Mouse (Mus musculus) left cerebral cortex, postnatal 10 days (tissue): ENCODE data around the gene Atp8b3. TPM values are rescaled to one million over a fixed set of nuclear protein-coding genes. Genes with fewer than 3 reads are reported as not detected.

Experiments
- DNase-seq, 2 experiments: peaks; one replicate each; pipeline ENCODE4 v3.0.0; 2021 to 2022; ENCODE audit warnings: low spot score in 2 of 2, mixed read lengths in 1 of 2; ENCODE audit errors: extremely low spot score in 1 of 2
- intact Hi-C: fragments of 180-260 bp; cut with DNase I; formaldehyde crosslinking; loops from one replicate; pipeline ENCODE4 v1.15.1; 2025
- total RNA-seq, 2 experiments: library from RNA; stranded (reverse); gene quantifications; 2 replicates each; pipeline ENCODE4 v1.2.3; 2021

Gene Atp8b3
- total RNA-seq, 2 experiments from 2014 or later, result 0.14 to 0.49 TPM

DNA sequence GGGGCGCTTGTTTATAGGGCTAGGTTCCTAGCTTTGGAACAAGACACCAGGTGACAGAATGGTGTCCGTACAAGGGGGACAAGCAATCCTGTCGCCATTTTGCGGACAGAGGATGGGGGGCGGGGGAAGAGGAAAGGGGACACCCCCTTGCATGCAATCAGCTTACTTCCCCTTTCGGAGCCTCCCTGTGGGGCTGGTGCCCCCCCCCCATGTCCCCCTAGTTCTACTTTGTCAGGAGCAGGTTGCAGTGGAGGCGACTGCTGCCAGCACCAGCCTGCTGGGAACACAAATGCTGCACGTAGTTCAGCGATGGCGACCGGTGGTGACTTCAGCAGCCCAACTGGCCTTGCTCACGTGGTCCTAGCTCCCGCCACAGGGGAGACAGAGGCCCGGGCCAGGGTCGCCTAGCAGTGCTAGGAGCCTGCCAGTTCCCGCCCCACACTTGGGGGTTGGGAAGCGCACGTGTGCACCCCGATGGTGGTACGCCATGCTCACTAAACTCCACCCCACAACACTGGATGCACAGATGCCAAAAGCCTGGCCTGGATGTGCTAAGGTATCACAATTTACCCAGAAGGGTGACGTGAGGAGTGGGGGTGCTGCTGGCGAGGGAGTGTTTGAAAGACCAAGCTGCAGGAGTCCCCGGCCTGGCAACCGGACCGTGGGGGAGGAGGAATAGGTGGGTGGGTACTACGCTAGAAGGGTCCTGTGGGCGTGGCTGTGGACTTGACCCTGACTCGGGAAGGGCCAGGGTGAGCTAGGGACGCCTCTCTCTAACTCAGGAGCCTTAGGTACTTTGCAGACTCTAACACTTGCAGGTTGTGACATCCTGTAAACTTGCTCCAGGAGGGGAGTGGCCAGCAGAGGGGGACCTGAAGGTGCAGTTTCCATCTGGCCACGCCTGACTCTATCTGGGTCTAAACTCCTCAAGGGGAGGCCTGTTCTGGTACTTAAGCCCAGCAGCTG, 32.2 kb upstream of the Atp8b3 start:
- intact Hi-C loops, result no loop called here
- DNase-seq, result peak in 1 of 2 experiments; percentile 69

DNA sequence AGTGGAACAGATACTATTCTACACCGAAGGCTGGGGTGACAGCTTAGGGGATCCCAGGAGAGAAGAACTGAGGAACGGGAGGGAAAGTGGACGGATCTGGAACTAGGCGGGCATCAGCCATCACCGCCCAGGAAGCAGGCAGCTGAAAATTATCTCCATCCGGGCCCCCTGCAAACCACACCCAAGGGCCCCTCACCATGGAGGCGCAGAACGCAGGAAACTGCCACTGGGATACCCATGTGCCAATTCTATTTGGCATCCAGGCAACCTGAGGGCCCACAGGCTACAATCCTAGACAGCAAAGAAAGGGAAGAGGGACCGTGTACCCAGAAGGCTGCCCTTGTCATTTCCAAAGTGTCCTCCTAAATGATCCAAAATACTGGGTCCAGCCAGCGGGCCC, 31.5 kb upstream of the Atp8b3 start:
- no peak for DNase-seq

DNA sequence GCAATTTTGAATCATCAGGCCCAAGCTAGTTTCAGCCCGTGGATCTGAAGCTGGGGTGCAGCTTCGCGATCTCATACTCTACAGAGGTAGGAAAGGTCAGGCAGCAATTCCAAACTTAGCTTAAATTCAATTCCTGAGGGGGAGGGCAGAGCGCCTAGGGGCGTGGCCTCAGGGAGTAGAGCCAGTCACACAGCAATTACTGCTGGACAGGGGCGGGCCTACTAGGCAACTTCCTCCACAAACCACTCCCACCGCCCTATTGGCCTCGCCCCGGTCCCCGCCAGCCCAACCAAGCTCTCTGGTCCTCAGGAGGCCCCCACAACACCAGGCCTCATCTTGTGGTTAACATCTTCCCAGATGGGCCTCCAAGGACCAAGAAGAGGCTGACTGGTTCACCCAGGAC, 30.7 kb upstream of the Atp8b3 start:
- DNase-seq, result peak in 1 of 2 experiments; percentile 85
- intact Hi-C loops, result no loop called here

More for the DNA sequence above, 31.5 kb upstream of the Atp8b3 start:
- intact Hi-C loops, result no loop called here

DNA sequence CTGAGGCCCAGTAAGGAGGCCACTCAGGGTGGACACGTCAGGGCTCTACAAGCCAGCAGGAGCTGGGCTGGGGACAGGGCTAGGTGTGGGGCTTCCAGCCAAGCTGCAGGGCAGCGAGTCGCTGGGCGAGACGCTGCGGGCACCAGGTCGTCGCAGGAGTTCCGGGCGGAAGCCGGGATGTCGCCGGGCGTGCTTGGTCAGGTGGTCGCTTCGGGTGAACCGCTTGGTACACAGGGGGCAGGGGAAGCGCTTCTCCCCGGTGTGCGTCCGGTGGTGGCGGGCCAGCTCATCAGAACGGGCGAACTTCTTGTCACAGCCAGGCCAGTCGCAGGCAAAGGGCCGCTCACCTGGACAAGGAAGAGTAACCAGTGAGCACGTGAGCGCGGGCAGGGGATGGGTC, 30.0 kb upstream of the Atp8b3 start:
- no peak for DNase-seq
- intact Hi-C loops, result no loop called here

DNA sequence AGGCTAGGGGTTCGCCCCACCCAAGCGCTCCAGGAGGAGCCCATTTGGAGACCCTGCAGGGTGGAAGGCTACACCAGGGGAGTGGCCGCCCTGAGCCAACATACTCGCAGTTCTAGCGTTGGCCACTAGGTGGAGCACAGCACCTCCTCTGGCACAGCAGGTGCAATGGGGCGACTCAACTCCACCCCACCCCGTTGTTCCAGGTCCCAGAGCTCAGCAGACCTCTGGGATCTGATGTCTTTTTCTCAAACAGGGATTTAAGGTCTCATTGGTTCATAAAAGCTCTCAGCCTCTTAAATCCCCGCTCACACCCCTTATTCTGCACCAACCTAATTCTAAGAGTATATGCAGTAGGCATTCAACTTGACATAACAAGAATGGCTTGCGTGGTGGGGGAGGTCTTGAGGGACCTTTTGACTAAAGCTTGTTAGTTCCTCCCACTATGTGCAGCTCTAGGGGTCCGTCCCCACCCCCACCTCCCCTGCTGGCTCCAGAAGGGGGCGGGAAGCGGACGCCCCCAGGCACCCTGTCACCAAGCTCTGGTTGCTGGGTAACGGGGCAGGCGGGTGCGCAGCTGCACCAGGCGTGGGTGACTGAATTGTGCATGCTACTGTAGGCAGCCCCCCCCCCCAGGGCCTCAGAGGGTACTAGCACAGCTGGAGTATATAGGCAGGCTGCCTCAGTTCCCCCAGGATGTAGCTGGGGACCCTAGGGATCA, 27.6 kb upstream of the Atp8b3 start:
- intact Hi-C loops, result no loop called here
- peak; percentile 83 to 89 for DNase-seq

DNA sequence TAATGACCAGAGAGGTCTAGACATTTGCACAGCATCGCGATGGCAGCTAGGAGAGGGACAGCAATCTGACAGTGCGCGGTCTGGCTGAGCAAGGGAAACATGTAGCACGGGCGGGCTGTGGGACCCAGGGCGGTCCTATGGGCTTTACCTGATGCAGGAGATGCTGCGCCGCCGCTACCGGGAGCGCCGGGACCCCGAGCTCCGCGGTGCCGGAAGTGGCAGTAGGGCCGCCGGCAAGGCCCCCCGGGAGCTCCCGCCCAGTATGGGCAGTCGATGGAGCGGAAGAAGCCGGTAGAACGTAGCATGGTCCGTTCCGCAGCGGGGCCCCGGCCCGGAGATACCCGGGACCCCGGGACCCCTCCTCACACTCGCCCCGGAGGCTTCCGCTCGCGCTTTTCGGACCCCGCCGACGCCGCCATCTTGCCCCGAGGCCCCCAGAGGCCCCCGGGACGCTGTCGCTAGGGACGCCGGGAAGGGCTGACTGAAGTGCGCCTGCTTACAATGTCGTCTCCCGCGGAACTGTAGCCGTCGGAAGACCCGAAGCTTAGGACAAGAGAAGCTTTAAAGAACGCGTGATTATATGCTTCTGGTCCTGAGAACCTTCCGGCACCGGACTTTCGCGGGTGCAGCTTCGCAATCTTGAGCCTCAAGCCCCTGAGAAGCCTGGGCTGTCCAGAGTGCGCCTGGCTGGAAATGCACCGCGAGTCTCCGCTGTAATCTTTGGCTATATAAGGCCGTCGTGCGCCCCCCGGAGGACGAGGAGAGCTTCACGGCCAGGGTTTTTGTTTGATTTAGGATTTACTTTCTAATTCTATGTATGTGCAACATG, 22.4 kb upstream of the Atp8b3 start, which contains the start of gene Rexo1:
Gene Rexo1 (minus strand): TSS at position 445 of the 829 bp plus-strand sequence.
- intact Hi-C loops, result no loop called here
- peak; percentile 91 to 93 for DNase-seq

DNA sequence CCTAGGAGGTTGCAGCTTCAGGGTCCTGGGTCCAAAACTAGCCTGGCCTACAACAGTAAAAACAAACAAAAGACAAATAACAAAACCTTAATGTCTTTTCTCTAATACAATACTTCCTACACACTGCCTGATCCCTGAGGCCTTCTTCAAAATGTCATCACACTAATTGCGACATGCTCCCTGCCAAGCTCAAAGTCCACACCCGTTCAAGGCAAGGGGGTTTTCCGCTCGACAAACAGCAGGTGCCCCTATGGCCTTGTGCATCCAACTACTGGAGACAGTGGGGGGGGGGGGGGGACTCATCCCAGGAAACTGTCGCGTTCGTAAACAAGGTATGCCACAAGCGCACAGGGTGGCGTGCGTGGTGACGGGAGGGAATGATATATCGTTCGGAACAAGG, 21.7 kb upstream of the Atp8b3 start:
- intact Hi-C loops, result no loop called here
- DNase-seq, result no peak

DNA sequence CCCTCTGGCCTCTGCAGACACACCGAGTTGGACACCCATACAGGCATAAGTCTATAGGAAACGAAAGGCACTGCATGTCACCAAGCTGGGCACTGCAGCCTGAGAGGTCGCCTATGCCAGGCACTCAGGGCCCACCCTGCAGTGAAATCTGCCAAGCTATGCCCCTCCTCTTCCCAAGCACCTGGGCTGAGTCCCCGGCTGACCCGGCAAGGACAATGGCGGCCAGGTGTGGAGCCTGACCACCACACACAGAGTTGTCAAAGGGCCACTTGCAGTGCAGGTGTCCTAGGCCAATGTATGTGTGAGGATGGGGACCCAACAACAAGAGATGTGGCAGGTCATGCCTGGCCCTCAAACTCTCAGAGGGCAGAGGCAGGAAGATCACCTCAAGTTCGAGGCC, 20.5 kb upstream of the Atp8b3 start:
- DNase-seq, result no peak
- intact Hi-C loops, result no loop called here

DNA sequence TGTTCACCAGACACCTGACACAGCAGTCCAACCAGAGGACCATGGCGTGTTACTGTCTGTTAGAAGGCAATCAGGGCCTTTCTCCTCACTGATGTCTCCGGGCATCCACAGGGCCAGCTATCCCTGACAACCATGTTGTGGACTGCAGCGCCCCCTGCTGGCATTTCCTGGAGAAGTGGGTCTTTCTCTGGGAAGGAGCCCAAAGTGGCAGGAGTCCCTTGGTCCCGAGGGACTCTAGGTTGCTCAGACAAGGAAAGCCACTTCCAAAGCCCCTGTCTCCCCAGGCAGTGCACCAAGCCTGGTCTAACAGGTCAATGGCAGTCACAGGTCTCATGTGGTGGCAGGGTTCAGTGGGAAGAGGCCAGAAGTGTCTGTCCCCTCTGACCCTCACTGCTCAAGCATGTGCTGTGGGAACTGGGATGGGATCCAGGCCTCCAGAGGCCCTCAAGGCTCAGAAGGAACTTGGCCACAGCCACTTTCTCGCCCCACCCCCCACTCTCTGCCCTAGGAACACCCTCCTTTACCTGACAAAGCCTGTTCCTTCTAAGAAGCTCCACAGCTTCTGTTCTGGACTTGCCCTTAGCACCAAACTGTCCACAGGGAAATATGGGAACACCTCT, 18.5 kb upstream of the Atp8b3 start:
- intact Hi-C loops, result no loop called here
- DNase-seq, result peak; percentile 47 to 87

DNA sequence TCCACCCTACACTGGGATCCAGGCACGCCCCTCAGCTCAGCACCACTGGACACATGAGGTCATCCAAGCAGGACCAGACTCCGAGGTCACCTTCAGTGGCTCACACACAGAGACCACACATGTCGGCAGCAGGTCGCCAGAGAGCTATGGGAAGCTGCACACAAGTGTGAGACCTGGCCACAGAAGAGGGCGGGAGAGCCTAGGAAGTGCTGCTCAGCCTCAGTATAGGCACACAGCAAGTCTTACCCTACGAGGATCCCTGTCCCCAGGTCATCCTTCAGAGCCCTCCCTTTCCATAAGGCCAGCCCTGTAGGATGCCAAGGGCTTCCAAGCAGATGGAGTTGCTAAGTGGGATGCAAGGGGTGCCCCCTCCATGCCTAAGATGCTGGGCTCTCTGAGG, 15.1 kb upstream of the Atp8b3 start:
- intact Hi-C loops, result no loop called here
- no peak for DNase-seq

DNA sequence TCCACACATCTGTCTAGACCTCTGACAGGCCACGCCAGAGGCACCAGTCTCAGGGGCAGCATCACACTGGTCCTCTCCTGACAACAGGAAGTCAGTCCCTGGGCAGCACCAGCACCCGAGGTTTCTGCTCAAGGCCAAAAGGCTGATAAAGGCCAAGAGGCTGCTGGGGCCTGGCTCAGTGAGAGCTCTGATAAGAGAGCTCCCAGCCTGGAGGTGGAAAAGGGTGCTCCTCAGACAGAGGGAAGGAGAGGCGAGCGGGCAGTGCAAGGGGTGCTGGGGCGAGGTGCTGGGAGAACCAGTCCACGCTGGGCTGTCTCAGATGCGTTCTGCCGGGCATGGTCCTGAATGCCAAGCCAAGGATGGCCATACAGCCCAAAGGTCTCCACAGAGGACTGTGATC, 14.7 kb upstream of the Atp8b3 start:
- no peak for DNase-seq
- intact Hi-C loops, result no loop called here

DNA sequence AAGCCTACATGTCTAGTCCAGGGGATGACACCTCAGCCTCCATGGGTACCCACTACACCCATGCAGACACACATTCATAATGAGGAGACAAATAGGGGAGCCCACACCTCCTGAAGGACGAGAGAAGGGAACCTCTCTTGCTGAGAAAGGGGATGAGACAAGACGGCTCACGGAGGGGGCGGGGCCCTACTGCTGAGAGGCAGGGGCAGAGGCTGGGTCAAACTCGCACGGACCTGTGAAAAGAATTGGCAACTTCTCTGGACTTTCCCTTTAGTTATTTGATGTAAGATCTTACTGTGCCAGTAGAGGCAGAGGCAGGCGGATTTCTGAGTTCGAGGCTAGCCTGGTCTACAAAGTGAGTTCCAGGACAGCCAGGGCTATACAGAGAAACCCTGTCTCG, 13.4 kb upstream of the Atp8b3 start:
- intact Hi-C loops, result no loop called here
- no peak for DNase-seq

DNA sequence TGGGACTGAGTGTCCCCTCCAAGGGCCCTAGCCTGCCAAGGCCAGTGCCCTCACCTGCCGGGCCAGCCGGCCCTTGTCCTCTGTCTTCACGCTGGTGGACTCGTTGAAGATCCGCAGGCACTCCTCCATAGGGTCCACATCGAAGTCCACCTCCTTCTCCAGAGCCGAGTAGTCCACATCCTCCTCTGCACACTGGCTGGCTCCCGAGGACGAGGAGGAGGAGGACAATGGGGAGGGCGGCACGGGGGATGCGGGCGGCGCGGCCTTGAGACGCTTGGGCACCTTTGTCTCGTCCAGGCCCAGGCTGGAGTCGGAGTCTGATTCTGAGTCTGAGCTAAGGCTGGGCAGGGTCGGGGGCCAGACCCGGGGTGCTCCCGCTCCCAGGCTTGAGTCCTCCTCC, 10.4 kb upstream of the Atp8b3 start:
- intact Hi-C loops, result loop anchor here (5.0 kb wide), 1 partner anchor 102 kb away; no protein-coding TSS in a partner anchor
- DNase-seq, result no peak

DNA sequence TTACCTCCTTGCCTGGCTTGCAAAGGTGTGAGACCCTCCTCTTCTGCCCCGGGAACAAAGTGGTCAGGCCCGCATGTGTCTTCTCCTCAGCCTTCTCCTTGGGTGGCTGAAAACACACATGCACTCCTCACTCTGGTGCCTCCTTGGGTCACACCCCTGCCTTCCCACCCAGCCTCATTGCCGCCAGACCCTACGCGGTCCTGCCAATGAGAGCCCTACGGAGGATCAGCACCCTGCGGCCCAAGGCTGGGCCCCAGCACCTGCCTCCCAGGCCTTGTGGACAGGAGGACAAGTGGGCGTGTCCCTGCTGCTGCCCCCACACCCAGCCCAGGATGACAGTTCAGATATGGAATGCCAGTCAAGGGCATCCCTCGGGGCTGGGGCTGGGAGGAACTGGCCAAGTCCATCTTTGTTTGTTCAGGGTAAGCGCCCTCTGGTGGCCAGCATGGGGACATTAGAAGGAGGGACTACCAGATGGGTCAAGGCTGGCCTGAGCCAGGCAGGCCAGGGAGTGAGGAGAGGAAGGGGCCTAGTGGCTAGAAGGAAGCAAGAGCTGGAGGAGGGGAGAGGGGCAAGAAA, 9.6 kb upstream of the Atp8b3 start:
- intact Hi-C loops, result loop anchor here (5.0 kb wide), 1 partner anchor 101 kb away; no protein-coding TSS in a partner anchor
- DNase-seq, result peak in 1 of 2 experiments; percentile 79

DNA sequence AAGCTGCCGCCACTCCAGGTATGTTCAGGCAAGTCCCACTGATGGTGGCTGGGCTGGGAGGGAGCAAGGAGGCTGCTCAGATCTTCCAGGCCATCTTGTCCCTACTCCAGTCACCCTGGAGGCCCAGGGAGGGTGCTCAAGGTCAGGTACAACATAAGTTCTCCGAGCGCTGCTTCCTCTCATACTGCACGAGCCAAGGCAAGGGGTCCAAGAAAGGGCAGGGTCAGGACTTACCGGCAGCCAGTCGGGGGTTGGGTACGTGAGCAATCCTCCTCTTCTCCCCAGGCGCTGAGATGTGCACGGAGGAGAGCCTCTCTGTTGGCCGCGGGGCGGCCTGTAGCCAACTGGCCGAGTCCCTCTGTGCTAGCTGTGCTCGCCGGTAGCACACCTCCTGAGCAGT, 8.6 kb upstream of the Atp8b3 start:
- intact Hi-C loops, result loop anchor here (5.0 kb wide), 1 partner anchor 100 kb away; no protein-coding TSS in a partner anchor
- no peak for DNase-seq

DNA sequence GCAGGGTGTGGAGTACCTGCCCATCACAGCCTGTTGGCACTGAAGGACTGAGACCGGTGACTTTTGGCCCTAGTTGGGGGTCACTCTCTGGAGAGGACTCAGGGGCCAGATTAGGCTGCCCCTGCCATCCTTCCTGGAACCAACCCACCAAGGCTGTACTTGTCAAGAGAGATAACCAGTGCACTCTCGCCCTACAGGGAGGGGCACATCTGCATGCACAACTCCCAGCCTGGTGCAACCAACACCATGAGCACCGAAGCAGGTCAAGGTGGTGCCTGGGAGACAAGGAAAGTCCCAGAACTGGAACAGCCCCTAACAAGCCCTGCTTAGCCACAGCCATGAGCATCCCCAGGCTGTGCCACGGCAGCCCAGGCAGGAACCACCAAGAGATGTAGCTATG, 8.0 kb upstream of the Atp8b3 start:
- no peak for DNase-seq
- intact Hi-C loops, result loop anchor here (5.0 kb wide), 1 partner anchor 100 kb away; no protein-coding TSS in a partner anchor

DNA sequence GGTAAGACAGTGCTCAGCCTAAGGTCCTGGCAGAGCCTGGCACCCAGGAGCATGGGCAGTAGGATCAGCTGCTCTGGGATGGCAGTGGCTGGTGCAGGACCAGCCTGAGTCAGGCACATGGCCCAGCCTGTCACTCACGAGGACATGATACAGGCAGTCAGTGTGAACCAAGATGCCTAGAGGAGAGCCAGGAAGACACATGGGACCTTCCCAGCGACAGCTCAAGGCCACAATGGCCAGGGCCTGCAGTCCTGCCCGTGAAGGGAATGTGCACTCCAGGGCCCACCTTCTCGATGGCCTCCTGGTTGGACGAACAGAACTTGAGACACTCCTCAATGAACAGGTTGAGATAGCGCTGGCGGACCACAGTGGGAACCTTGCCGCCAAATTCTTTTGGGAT, 6.7 kb upstream of the Atp8b3 start:
- DNase-seq, result no peak
- intact Hi-C loops, result loop anchor here (5.0 kb wide), 1 partner anchor 98 kb away; no protein-coding TSS in a partner anchor

DNA sequence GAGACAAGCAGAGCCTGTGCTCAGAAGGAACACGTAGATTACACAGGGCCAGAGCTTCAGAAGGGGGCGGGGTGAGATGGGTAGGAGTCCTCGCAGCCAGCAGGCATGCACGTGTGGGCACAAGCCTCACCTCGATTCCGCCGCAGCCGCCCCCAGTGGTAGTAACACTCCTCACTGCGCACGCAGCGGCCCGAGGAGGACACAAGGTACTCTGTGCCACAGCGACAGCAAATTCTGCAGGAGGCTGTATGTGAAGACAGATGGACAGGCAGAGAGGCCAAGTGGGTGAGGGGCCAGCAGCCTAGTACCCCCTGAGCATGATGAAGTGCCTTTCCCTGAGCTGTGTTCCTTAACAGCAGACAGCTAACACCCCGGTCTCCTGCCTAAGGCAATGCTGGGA, 4.9 kb upstream of the Atp8b3 start:
- intact Hi-C loops, result no loop called here
- no peak for DNase-seq
